Mouse (Mus musculus) layer of hippocampus, adult 9-10 months (tissue): ENCODE measurements around the gene Lce1j.
"Not testable (repeated sequence)": the region's sequence is repeated elsewhere in the genome, so short reads cannot be mapped to it uniquely, and the experiment has no call there.

Experiments
- DNase-seq: peaks from one replicate; pipeline ENCODE4 v3.0.0; 2022; ENCODE audit warnings: low spot score

Lce1j gene

GRCm38 (mm10) chr3:92790414-92790813 lies at the start of gene Lce1j:
Gene Lce1j (minus strand): TSS chr3:92790514.
- DNase-seq: no peak

GRCm38 (mm10) chr3:92827108-92827507 lies 36.8 kb upstream of the Lce1j start, which contains the start of gene Kprp:
Gene Kprp (minus strand): TSS chr3:92827247.
- DNase-seq: no peak

- no peak for DNase-seq
These were observed 35.5 kb upstream of the Lce1j start for GRCm38 (mm10) chr3:92825808-92826207.

- not testable (repeated sequence) for DNase-seq
These were observed 25.7 kb upstream of the Lce1j start for GRCm38 (mm10) chr3:92816036-92816435.

GRCm38 (mm10) chr3:92815581-92815980 lies 25.3 kb upstream of the Lce1j start:
- no peak for DNase-seq

- DNase-seq: no peak
These were observed 17.5 kb upstream of the Lce1j start, which contains the start of gene Lce1k for GRCm38 (mm10) chr3:92807791-92808190. Gene Lce1k (minus strand): TSS chr3:92807891.

GRCm38 (mm10) chr3:92778799-92779198 lies 11.5 kb downstream of the Lce1j start, which contains the start of gene Lce1i:
Gene Lce1i (minus strand): TSS chr3:92778899.
- DNase-seq: no peak

GRCm38 (mm10) chr3:92771573-92771972 lies 18.7 kb downstream of the Lce1j start:
- DNase-seq: no peak

GRCm38 (mm10) chr3:92764965-92765364 lies 25.3 kb downstream of the Lce1j start, which contains the start of gene Lce1h:
Gene Lce1h (minus strand): TSS chr3:92765065.
- no peak for DNase-seq

GRCm38 (mm10) chr3:92753197-92753596 lies 37.1 kb downstream of the Lce1j start:
- DNase-seq: no peak

- DNase-seq: no peak
These were observed 38.1 kb downstream of the Lce1j start, which contains the start of gene Lce1g for GRCm38 (mm10) chr3:92752238-92752637. Gene Lce1g (minus strand): TSS chr3:92752338.

- no peak for DNase-seq
These were observed 51.3 kb downstream of the Lce1j start, which contains the start of gene Gm38119 for GRCm38 (mm10) chr3:92738996-92739395. Gene Gm38119 (minus strand): TSS chr3:92739096.
